Mouse (Mus musculus) lung, embryonic 14.5 days (tissue): ENCODE measurements around the gene Pdap1. TPM values are rescaled to one million over a fixed set of nuclear protein-coding genes. Genes with fewer than 3 reads are reported as not detected.

ENCODE experiments used
- ATAC-seq: fragments of 200-750 bp; cut with Nextera tagmentation; 2 replicates; pipeline ENCODE4 v1.8.0; 2017; ENCODE audit warnings: mild to moderate bottlenecking, moderate TSS enrichment, moderate library complexity; ENCODE audit not compliant: insufficient read depth
- DNase-seq: peaks from one replicate; pipeline ENCODE4 v3.0.0-alpha.2; 2015
- H3K27ac ChIP-seq: fragments of 300-500 bp; sonication (generic); 2 replicates; pipeline ENCODE4 v1.5.1; 2014; ENCODE audit warnings: low read depth, mild to moderate bottlenecking, moderate library complexity
- H3K27me3 ChIP-seq: fragments of 300-500 bp; sonication (generic); 2 replicates; pipeline ENCODE4 v1.6.1; 2014; ENCODE audit warnings: low read length, control low read depth; ENCODE audit not compliant: insufficient read depth
- H3K36me3 ChIP-seq: fragments of 300-500 bp; sonication (generic); 2 replicates; pipeline ENCODE4 v1.6.1; 2014; ENCODE audit warnings: control low read depth; ENCODE audit not compliant: insufficient read depth
- H3K4me1 ChIP-seq: fragments of 300-500 bp; sonication (generic); 2 replicates; pipeline ENCODE4 v1.6.1; 2014; ENCODE audit warnings: antibody characterized with exemption, control low read depth; ENCODE audit not compliant: insufficient read depth
- H3K4me2 ChIP-seq: fragments of 300-500 bp; sonication (generic); 2 replicates; pipeline ENCODE4 v1.6.1; 2014; ENCODE audit warnings: mild to moderate bottlenecking
- H3K4me3 ChIP-seq: fragments of 300-500 bp; sonication (generic); 2 replicates; pipeline ENCODE4 v1.5.1; 2014; ENCODE audit warnings: low read depth, low read length
- H3K9ac ChIP-seq: fragments of 300-500 bp; sonication (generic); 2 replicates; pipeline ENCODE4 v1.6.1; 2014
- H3K9me3 ChIP-seq: fragments of 300-500 bp; sonication (generic); 2 replicates; pipeline ENCODE4 v1.6.1; 2016; ENCODE audit warnings: low read depth, low read length, control low read depth
- CTCF ChIP-seq: IDR thresholded peaks from 2 replicates; pipeline ENCODE4 v1.5.1; 2016; ENCODE audit warnings: antibody characterized with exemption, low read depth
- WGBS: fragments of 180-500 bp; shearing (Covaris S2); extraction: QIAGEN DNeasy Blood & Tissue Kit; methylation state at CpG from one replicate; pipeline ENCODE4 v1.1.7; 2014; 5-methylcytosine and 5-hydroxymethylcytosine counted together
- polyA plus RNA-seq: library from polyadenylated mRNA; unstranded; fragments of >200 nt; fragmentation: Nextera tagmentation; extraction: Ambion mirVana; gene quantifications from 2 replicates; pipeline ENCODE4 v1.2.1, GENCODE M21; 2014

Pdap1 gene
- polyA plus RNA-seq, 1 experiment from 2014 or later, result 107 TPM

DNA sequence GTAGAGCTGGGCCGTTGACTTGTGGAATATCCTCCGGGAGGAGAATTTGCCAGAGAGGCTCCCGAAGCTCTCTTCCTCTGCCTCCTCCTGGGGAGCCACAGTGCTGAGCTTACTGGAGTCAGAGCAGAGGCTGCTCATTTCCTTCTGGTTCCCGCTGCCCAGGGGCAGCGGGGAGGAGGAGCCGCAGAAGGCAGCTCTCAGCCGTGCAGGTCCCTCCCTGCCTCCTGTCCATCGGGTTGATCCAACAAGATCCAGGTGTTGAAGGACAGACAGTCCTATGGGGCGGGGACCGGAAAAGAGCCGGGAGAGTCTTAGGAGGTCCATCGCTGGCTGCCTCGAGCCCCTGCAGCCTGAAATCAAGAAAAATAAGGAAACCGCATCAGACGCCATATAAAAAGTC lies 25.1 kb upstream of the Pdap1 start:
- TF ChIP-seq CTCF, result no peak
- no peak for DNase-seq
- 82% methylated on average over 15 of the region's 15 CpGs for WGBS
- no peak overlapping the region for H3K27ac ChIP-seq
- no peak for ATAC-seq
- H3K4me1 ChIP-seq, result no peaks in the 10 kb centered on the region; the same call in 1 of the 2 replicates
- peaks cover 32% of the 10 kb centered on the region for H3K36me3 ChIP-seq
- H3K9ac ChIP-seq, result no peak overlapping the region
- no peaks in the 10 kb centered on the region for H3K9me3 ChIP-seq
- no peak overlapping the region for H3K4me3 ChIP-seq
- H3K4me2 ChIP-seq, result no peak overlapping the region
- no peaks in the 10 kb centered on the region for H3K27me3 ChIP-seq

- H3K27ac ChIP-seq, result no peak overlapping the region
- no peak overlapping the region for H3K9ac ChIP-seq
- no peak overlapping the region for H3K4me2 ChIP-seq
- DNase-seq (no peak), ATAC-seq (no peak)
- H3K27me3 ChIP-seq, result no peaks in the 10 kb centered on the region
- peaks cover 33% of the 10 kb centered on the region for H3K36me3 ChIP-seq
- H3K9me3 ChIP-seq, result no peaks in the 10 kb centered on the region
- H3K4me1 ChIP-seq, result no peaks in the 10 kb centered on the region; the same call in 1 of the 2 replicates
- H3K4me3 ChIP-seq, result no peak overlapping the region
- TF ChIP-seq CTCF, result no peak
- WGBS, result 46% methylated on average over 3 of the region's 3 CpGs
Observed at GRCm38 (mm10) chr5:145164710-145165109, 24.7 kb upstream of the Pdap1 start.

DNA sequence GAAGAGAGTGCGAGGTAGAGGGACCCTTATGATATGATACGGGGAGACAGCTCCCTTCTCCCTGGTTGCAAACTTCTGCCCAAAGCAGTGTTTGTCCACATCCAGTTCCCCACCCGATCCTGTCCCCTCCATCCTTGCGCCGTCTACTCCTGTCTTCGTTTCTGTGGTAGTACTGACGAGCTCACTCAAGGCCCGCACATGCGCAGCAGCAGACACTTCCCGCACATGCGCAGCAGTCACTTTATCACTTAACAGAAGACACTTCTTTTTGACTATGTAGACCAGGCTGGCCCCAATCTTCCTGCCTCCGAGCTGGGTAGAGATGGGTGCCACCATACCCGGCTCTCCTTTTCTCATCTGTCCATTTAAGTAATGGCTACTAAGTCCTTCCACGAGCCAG lies 21.3 kb upstream of the Pdap1 start:
- 93% methylated on average over 14 of the region's 14 CpGs for WGBS
- Histone ChIP-seq H3K27me3 (no peaks in the 10 kb centered on the region), H3K36me3 (peaks cover 55% of the 10 kb centered on the region), H3K27ac (no peak overlapping the region), H3K9me3 (no peaks in the 10 kb centered on the region), H3K9ac (no peak overlapping the region), H3K4me2 (no peak overlapping the region), H3K4me1 (no peaks in the 10 kb centered on the region; the same call in 1 of the 2 replicates), H3K4me3 (no peak overlapping the region)
- ATAC-seq, result no peak
- no peak for DNase-seq
- no peak for TF ChIP-seq CTCF

- ATAC-seq, result no peak
- Histone ChIP-seq H3K27ac (no peak overlapping the region), H3K9ac (no peak overlapping the region), H3K27me3 (no peaks in the 10 kb centered on the region), H3K4me3 (no peak overlapping the region), H3K36me3 (peaks cover 74% of the 10 kb centered on the region), H3K4me1 (no peaks in the 10 kb centered on the region), H3K9me3 (no peaks in the 10 kb centered on the region), H3K4me2 (no peak overlapping the region)
- DNase-seq, result no peak
- no peak for TF ChIP-seq CTCF
- WGBS, result 93% methylated on average over 5 of the region's 5 CpGs
Observed at GRCm38 (mm10) chr5:145152690-145153089, 12.7 kb upstream of the Pdap1 start.

- Histone ChIP-seq H3K27me3 (no peaks in the 10 kb centered on the region), H3K27ac (no peak overlapping the region), H3K4me1 (no peaks in the 10 kb centered on the region), H3K9me3 (no peaks in the 10 kb centered on the region), H3K9ac (no peak overlapping the region), H3K4me2 (no peak overlapping the region), H3K4me3 (no peak overlapping the region), H3K36me3 (peaks cover 86% of the 10 kb centered on the region)
- DNase-seq, result no peak
- no peak for ATAC-seq
- 83% methylated on average over 6 of the region's 6 CpGs for WGBS
- no peak for TF ChIP-seq CTCF
Observed at GRCm38 (mm10) chr5:145149294-145149693, 9.3 kb upstream of the Pdap1 start.

DNA sequence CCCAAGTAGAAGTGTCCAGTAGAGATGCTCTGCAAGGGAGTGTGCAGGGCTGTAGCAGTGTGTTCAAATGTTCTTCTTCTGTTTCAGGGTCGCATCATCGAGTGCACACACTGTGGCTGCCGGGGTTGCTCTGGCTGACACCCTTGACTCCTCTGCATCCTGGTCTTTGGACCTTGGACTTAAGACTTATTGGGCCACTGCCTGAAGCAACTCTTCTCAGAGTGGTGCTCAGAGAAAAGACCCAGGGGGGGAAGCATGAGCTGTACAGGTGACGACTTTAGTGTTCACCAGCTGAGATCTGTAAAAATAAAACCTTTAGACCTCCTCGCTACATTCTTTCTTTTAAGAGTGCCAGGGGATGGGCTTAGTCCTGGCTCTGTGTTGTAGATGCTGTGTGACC lies 7.7 kb upstream of the Pdap1 start:
- H3K36me3 ChIP-seq, result peaks cover 88% of the 10 kb centered on the region
- TF ChIP-seq CTCF, result no peak
- ATAC-seq (no peak), DNase-seq (no peak)
- no peak overlapping the region for H3K9ac ChIP-seq
- H3K27me3 ChIP-seq, result no peaks in the 10 kb centered on the region
- H3K9me3 ChIP-seq, result no peaks in the 10 kb centered on the region
- no peaks in the 10 kb centered on the region for H3K4me1 ChIP-seq
- no peak overlapping the region for H3K4me2 ChIP-seq
- H3K4me3 ChIP-seq, result no peak overlapping the region
- no peak overlapping the region for H3K27ac ChIP-seq
- WGBS, result 89% methylated on average over 5 of the region's 5 CpGs

GRCm38 (mm10) chr5:145140611-145141010 lies 573 bp upstream of the Pdap1 start:
- WGBS, result under 1% methylated on average over 18 of the region's 18 CpGs
- Histone ChIP-seq H3K4me3 (peak overlapping the region; percentile 96), H3K36me3 (peaks cover 57% of the 10 kb centered on the region), H3K27me3 (no peaks in the 10 kb centered on the region), H3K4me1 (0 out of 2 replicates have a peak, but pooled peaks cover 3% of the 10 kb centered on the region), H3K4me2 (peak overlapping the region; percentile 94), H3K9me3 (no peaks in the 10 kb centered on the region), H3K9ac (peak overlapping the region; percentile 90), H3K27ac (peak overlapping the region; percentile 90)
- TF ChIP-seq CTCF, result no peak
- no peak for DNase-seq
- peak; percentile 5; the same call in 1 of the 2 replicates for ATAC-seq

GRCm38 (mm10) chr5:145138836-145139235 lies 1.2 kb downstream of the Pdap1 start:
- 0 out of 2 replicates have a peak, but pooled peaks cover 3% of the 10 kb centered on the region for H3K4me1 ChIP-seq
- peak; percentile 48 for DNase-seq
- peak overlapping the region; percentile 96 for H3K4me3 ChIP-seq
- H3K9me3 ChIP-seq, result no peaks in the 10 kb centered on the region
- H3K36me3 ChIP-seq, result peaks cover 57% of the 10 kb centered on the region
- no peaks in the 10 kb centered on the region for H3K27me3 ChIP-seq
- ATAC-seq, result no peak
- TF ChIP-seq CTCF, result no peak
- 10% methylated on average over 6 of the region's 6 CpGs for WGBS
- H3K9ac ChIP-seq, result peak overlapping the region; percentile 90
- no peak overlapping the region for H3K27ac ChIP-seq
- peak overlapping the region; percentile 94 for H3K4me2 ChIP-seq
